Mouse (Mus musculus): ENCODE results near the gene Ces2b. TPM values are rescaled to one million over a fixed set of nuclear protein-coding genes. Genes with fewer than 3 reads are reported as not detected.

The Ces2b gene
- 0.13 and 0.17 TPM in 2 replicates for polyA plus RNA-seq (2016; fragmentation: Nextera tagmentation; extraction: Ambion mirVana)

DNA sequence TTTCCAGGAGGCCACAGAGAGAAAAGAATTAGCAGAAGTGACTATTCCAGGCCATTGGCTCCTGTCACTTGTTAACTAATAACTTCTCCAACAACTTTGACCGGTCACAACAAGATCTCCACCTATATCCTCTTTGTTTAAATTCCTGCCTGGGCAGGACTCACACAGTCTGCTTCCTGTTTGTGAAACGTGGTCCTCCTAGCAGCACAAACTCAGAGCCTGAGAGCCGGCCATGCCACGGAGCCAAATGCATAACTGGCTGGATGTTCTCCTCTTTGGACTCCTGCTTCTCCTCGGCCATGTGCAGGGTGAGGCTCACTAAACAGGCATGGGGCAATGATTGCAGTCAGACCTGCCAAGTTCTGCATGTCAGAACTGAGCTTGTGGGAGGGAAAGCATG is at the start of gene Ces2b:
TSS of gene Ces2b (plus strand) at position 133 of the 400 bp plus-strand sequence.
- Histone ChIP-seq H3K4me3 (replicated peaks) (no peak within 1 kb of the TSS), H3K9ac (no peak within 1 kb of the TSS), H3K9me3 (no peaks in the 10 kb centered on the region), H3K27me3 (no peaks in the 10 kb centered on the region), H3K4me1 (no peaks in the 10 kb centered on the region), H3K4me2 (no peak within 1 kb of the TSS), H3K27ac (no peak within 1 kb of the TSS), H3K36me3 (replicated peaks) (no peaks in the 10 kb centered on the region)
- ATAC-seq (ENCODE audit: low FRiP score) = no peak
- 80% methylated on average over 5 of the region's 5 CpGs for WGBS

GRCm38 (mm10) chr8:104787049-104787448 is 44.3 kb upstream of the Ces2b start:
- 75% methylated on average over 1 of the region's 1 CpGs for WGBS
- Histone ChIP-seq H3K36me3 (replicated peaks) (no peaks in the 10 kb centered on the region), H3K4me1 (no peaks in the 10 kb centered on the region), H3K27ac (no peak overlapping the region), H3K4me2 (no peak overlapping the region), H3K9ac (no peak overlapping the region), H3K4me3 (replicated peaks) (no peak overlapping the region), H3K27me3 (no peaks in the 10 kb centered on the region), H3K9me3 (no peaks in the 10 kb centered on the region)
- no peak for ATAC-seq (ENCODE audit: low FRiP score)

- H3K27ac ChIP-seq = no peak overlapping the region
- no peaks in the 10 kb centered on the region for H3K4me1 ChIP-seq
- no peaks in the 10 kb centered on the region for H3K9me3 ChIP-seq
- no peak overlapping the region for H3K4me3 ChIP-seq (replicated peaks)
- no peaks in the 10 kb centered on the region for H3K36me3 ChIP-seq (replicated peaks)
- H3K27me3 ChIP-seq = no peaks in the 10 kb centered on the region
- no peak overlapping the region for H3K9ac ChIP-seq
- ATAC-seq (ENCODE audit: low FRiP score) = no peak
- H3K4me2 ChIP-seq = no peak overlapping the region
- 87% methylated on average over 2 of the region's 2 CpGs for WGBS
Observed at GRCm38 (mm10) chr8:104788929-104789328, 42.4 kb upstream of the Ces2b start.

DNA sequence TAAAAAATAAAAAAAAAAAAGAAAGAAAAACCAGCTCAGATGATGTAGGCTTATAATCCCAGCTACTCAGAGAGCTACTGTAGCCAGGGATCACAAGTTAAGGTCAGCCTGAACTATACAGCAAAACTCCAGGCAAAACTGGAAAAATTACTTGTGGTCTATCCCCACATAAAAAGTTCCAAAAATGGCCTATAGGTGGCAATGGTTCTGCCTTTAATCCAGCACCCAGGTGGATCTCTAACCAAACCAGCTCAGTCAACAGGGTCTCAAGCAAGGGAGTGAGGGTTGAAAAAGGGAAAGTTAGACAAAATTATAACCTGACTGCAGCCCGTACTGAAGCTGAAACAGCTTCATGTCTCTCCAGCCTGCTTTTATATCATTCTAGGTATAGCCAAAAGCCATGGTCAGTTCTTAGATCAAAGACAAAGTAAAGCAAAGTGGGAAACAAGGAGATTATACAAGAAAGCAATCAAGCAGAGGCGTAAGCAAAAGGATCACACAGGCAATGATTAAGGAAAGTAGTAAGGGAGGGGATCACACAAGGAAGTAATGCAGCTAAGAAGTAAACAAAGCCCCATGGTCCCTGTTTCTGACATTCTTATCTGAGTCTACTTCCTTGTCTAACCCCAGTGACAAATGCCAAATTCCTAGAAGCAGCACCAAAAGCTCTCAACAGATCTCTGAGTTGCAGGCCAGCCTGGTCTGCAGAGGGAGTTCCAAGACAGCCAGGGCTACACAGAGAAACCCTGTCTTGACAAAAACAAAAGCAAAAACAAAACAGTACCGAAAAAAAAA is 41.3 kb upstream of the Ces2b start:
- no peaks in the 10 kb centered on the region for H3K36me3 ChIP-seq (replicated peaks)
- no peaks in the 10 kb centered on the region for H3K4me1 ChIP-seq
- H3K9ac ChIP-seq = no peak overlapping the region
- no peaks in the 10 kb centered on the region for H3K27me3 ChIP-seq
- no peak overlapping the region for H3K4me3 ChIP-seq (replicated peaks)
- H3K4me2 ChIP-seq = no peak overlapping the region
- no peak overlapping the region for H3K27ac ChIP-seq
- H3K9me3 ChIP-seq = no peaks in the 10 kb centered on the region
- WGBS = 68% methylated on average over 3 of the region's 3 CpGs
- ATAC-seq (ENCODE audit: low FRiP score) = no peak

DNA sequence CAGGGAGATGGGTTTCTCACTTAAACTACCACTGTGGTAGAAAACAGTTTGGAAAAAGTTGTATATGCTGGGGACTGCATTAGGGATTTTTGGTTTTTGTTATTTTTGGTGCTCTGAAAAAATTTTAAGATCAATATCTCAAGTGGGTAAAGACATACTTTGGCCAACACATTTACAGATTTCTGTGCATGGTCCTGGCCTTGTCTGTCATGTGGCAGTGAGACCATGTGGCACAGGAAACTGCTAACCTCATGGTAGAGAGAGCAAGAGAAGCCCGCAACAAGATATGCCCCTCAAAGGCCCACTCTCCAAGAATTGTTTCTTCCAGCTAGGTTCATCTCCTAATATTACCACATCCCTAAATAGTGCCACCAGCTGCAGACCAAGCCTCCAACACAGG is 32.0 kb upstream of the Ces2b start:
- no peak for ATAC-seq (ENCODE audit: low FRiP score)
- Histone ChIP-seq H3K4me2 (no peak overlapping the region), H3K9ac (no peak overlapping the region), H3K4me1 (no peaks in the 10 kb centered on the region), H3K36me3 (replicated peaks) (no peaks in the 10 kb centered on the region), H3K27ac (no peak overlapping the region), H3K4me3 (replicated peaks) (no peak overlapping the region), H3K9me3 (no peaks in the 10 kb centered on the region), H3K27me3 (no peaks in the 10 kb centered on the region)
- WGBS = 88% methylated on average over 1 of the region's 1 CpGs

GRCm38 (mm10) chr8:104806127-104806526 is 25.2 kb upstream of the Ces2b start:
- H3K9me3 ChIP-seq = no peaks in the 10 kb centered on the region
- ATAC-seq (ENCODE audit: low FRiP score) = no peak
- no peaks in the 10 kb centered on the region for H3K27me3 ChIP-seq
- H3K4me3 ChIP-seq (replicated peaks) = no peak overlapping the region
- H3K36me3 ChIP-seq (replicated peaks) = no peaks in the 10 kb centered on the region
- H3K4me1 ChIP-seq = peaks cover 4% of the 10 kb centered on the region
- H3K4me2 ChIP-seq = no peak overlapping the region
- no peak overlapping the region for H3K9ac ChIP-seq
- 4% methylated on average over 2 of the region's 2 CpGs for WGBS
- no peak overlapping the region for H3K27ac ChIP-seq

GRCm38 (mm10) chr8:104808542-104809413 is 22.6 kb upstream of the Ces2b start:
- no peaks in the 10 kb centered on the region for H3K27me3 ChIP-seq
- no peaks in the 10 kb centered on the region for H3K36me3 ChIP-seq (replicated peaks)
- H3K4me1 ChIP-seq = peaks cover 4% of the 10 kb centered on the region
- no peak overlapping the region for H3K4me2 ChIP-seq
- ATAC-seq (ENCODE audit: low FRiP score) = no peak
- H3K27ac ChIP-seq = no peak overlapping the region
- 83% methylated on average over 7 of the region's 7 CpGs for WGBS
- H3K9ac ChIP-seq = no peak overlapping the region
- no peak overlapping the region for H3K4me3 ChIP-seq (replicated peaks)
- no peaks in the 10 kb centered on the region for H3K9me3 ChIP-seq

GRCm38 (mm10) chr8:104809436-104809835 is 21.9 kb upstream of the Ces2b start:
- H3K27ac ChIP-seq = no peak overlapping the region
- no peaks in the 10 kb centered on the region for H3K9me3 ChIP-seq
- H3K4me3 ChIP-seq (replicated peaks) = no peak overlapping the region
- WGBS = 94% methylated on average over 3 of the region's 3 CpGs
- H3K36me3 ChIP-seq (replicated peaks) = no peaks in the 10 kb centered on the region
- no peak overlapping the region for H3K4me2 ChIP-seq
- no peaks in the 10 kb centered on the region for H3K27me3 ChIP-seq
- H3K9ac ChIP-seq = no peak overlapping the region
- no peak for ATAC-seq (ENCODE audit: low FRiP score)
- H3K4me1 ChIP-seq = peaks cover 4% of the 10 kb centered on the region

- H3K27me3 ChIP-seq = no peaks in the 10 kb centered on the region
- no peak for ATAC-seq (ENCODE audit: low FRiP score)
- H3K4me1 ChIP-seq = no peaks in the 10 kb centered on the region
- H3K4me3 ChIP-seq (replicated peaks) = no peak overlapping the region
- H3K9me3 ChIP-seq = no peaks in the 10 kb centered on the region
- H3K4me2 ChIP-seq = no peak overlapping the region
- no peak overlapping the region for H3K9ac ChIP-seq
- H3K27ac ChIP-seq = no peak overlapping the region
- no peaks in the 10 kb centered on the region for H3K36me3 ChIP-seq (replicated peaks)
- WGBS = 86% methylated on average over 1 of the region's 1 CpGs
Observed at GRCm38 (mm10) chr8:104826912-104827311, 4.5 kb upstream of the Ces2b start.

GRCm38 (mm10) chr8:104828221-104828620 is 3.2 kb upstream of the Ces2b start:
- no peaks in the 10 kb centered on the region for H3K27me3 ChIP-seq
- H3K4me3 ChIP-seq (replicated peaks) = no peak overlapping the region
- H3K4me2 ChIP-seq = no peak overlapping the region
- no peak overlapping the region for H3K9ac ChIP-seq
- H3K9me3 ChIP-seq = no peaks in the 10 kb centered on the region
- WGBS = 88% methylated on average over 3 of the region's 3 CpGs
- H3K36me3 ChIP-seq (replicated peaks) = no peaks in the 10 kb centered on the region
- no peak overlapping the region for H3K27ac ChIP-seq
- H3K4me1 ChIP-seq = no peaks in the 10 kb centered on the region
- ATAC-seq (ENCODE audit: low FRiP score) = no peak

- Histone ChIP-seq H3K4me1 (no peaks in the 10 kb centered on the region), H3K9me3 (no peaks in the 10 kb centered on the region), H3K36me3 (replicated peaks) (no peaks in the 10 kb centered on the region), H3K9ac (no peak overlapping the region), H3K27me3 (no peaks in the 10 kb centered on the region), H3K27ac (no peak overlapping the region), H3K4me2 (no peak overlapping the region), H3K4me3 (replicated peaks) (no peak overlapping the region)
- no peak for ATAC-seq (ENCODE audit: low FRiP score)
- WGBS = 83% methylated on average over 3 of the region's 3 CpGs
Observed at GRCm38 (mm10) chr8:104841360-104842078, 10.1 kb downstream of the Ces2b start.

- H3K9ac ChIP-seq = no peak within 1 kb of the TSS
- no peak within 1 kb of the TSS for H3K4me3 ChIP-seq (replicated peaks)
- H3K27me3 ChIP-seq = no peaks in the 10 kb centered on the region
- H3K9me3 ChIP-seq = no peaks in the 10 kb centered on the region
- H3K36me3 ChIP-seq (replicated peaks) = no peaks in the 10 kb centered on the region
- no peak within 1 kb of the TSS for H3K4me2 ChIP-seq
- 88% methylated on average over 3 of the region's 3 CpGs for WGBS
- ATAC-seq (ENCODE audit: low FRiP score) = no peak
- H3K27ac ChIP-seq = no peak within 1 kb of the TSS
- no peaks in the 10 kb centered on the region for H3K4me1 ChIP-seq
Observed at GRCm38 (mm10) chr8:104846831-104847230, 15.5 kb downstream of the Ces2b start, which contains the start of gene Ces2c. Ces2c (plus strand) TSS chr8:104847068.

Data from forebrain, embryonic 12.5 days (tissue).